Mouse (Mus musculus): ENCODE results near the gene Gm10717. TPM values are rescaled to one million over a fixed set of nuclear protein-coding genes. Genes with fewer than 3 reads are reported as not detected.
"Not testable (repeated sequence)": the region's sequence is repeated elsewhere in the genome, so short reads cannot be mapped to it uniquely, and the experiment has no call there.

Gm10717 gene
- total RNA-seq (2021) = not detected

DNA sequence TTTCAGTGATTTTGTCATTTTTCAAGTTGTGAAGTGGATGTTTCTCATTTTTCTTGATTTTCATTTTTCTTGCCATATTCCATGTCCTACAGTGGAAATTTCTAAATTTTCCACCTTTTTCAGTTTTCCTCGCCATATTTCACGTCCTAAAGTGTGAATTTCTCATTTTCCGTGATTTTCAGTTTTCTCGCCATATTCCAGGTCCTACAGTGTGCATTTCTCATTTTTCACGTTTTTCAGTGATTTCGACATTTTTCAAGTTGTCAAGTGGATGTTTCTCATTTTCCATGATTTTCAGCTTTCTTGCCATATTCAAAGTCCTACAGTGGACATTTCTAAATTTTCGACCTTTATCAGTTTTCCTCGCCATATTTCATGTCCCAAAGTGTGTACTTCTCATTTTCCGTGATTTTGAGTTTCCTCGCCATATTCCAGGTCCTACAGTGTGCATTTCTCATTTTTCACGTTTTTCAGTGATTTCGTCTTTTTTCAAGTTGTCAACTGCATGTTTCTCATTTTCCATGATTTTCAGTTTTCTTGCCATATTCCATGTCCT lies at the start of gene Gm10717:
Gene Gm10717 (plus strand): TSS at position 506 of the 556 bp plus-strand sequence.
- DNase-seq (ENCODE audit: extremely low spot score in 1 of 2, low spot score in 1 of 2) = peak; percentile 9 to 13

DNA sequence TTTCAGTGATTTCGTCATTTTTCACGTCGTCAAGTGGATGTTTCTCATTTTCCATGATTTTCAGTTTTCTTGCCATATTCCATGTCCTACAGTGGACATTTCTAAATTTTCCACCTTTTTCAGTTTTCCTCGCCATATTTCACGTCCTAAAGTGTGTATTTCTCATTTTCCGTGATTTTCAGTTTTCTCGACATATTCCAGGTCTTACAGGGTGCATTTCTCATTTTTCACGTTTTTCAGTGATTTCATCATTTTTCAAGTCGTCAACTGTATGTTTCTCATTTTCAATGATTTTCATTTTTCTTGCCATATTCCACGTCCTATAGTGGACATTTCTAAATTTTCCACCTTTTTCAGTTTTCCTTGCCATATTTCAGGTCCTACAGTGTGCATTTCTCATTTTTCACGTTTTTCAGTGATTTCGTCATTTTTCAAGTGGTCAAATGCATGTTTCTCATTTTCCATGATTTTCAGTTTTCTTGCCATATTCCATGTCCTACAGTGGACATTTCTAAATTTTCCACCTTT lies 24.7 kb upstream of the Gm10717 start, which contains the start of gene Gm10722:
Gene Gm10722 (plus strand): TSS at position 478 of the 528 bp plus-strand sequence.
- DNase-seq (ENCODE audit: extremely low spot score in 1 of 2, low spot score in 1 of 2) = peak in 1 of 2 experiments; percentile 22

DNA sequence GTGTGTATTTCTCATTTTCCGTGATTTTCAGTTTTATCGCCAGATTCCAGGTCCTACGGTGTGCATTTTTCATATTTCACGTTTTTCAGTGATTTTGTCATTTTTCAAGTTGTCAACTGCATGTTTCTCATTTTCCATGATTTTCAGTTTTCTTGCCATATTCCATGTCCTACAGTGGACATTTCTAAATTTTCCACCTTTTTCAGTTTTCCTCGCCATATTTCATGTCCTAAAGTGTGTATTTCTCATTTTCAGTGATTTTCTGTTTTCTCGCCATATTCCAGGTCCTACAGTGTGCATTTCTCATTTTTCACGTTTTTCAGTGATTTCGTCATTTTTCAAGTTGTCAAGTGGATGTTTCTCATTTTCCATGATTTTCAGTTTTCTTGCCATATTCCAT lies 24.2 kb upstream of the Gm10717 start:
- peak in 1 of 2 experiments; percentile 7 for DNase-seq (ENCODE audit: extremely low spot score in 1 of 2, low spot score in 1 of 2)

DNA sequence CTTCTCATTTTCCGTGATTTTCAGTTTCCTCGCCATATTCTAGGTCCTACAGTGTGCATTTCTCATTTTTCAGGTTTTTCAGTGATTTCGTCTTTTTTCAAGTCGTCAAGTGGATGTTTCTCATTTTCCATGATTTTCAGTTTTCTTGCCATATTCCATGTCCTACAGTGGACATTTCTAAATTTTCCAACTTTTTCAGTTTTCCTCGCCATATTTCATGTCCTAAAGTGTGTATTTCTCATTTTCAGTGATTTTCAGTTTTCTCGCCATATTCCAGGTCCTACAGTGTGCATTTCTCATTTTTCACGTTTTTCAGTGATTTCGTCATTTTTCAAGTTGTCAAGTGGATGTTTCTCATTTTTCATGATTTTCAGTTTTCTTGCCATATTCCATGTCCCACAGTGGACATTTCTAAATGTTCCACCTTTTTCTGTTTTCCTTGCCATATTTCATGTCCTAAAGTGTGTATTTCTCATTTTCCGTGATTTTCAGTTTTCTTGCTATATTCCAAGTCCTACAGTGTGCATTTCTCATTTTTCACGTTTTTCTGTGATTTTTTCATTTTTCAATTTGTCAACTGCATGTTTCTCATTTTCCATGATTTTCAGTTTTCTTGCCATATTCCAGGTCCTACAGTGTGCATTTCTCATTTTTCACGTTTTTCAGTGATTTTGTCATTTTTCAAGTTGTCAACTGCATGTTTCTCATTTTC lies 23.1 kb upstream of the Gm10717 start:
- peak; percentile 77 to 98 for DNase-seq (ENCODE audit: extremely low spot score in 1 of 2, low spot score in 1 of 2)

DNA sequence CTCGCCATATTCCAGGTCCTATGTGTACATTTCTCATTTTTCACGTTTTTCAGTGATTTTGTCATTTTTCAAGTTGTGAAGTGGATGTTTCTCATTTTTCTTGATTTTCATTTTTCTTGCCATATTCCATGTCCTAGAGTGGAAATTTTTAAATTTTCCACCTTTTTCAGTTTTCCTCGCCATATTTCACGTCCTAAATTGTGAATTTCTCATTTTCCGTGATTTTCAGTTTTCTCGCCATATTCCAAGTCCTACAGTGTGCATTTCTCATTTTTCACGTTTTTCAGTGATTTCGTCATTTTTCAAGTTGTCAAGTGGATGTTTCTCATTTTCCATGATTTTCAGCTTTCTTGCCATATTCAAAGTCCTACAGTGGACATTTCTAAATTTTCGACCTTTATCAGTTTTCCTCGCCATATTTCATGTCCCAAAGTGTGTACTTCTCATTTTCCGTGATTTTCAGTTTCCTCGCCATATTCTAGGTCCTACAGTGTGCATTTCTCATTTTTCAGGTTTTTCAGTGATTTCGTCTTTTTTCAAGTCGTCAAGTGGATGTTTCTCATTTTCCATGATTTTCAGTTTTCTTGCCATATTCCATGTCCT lies 22.3 kb upstream of the Gm10717 start, which contains the start of gene Gm11168:
Gene Gm11168 (plus strand): TSS at position 553 of the 603 bp plus-strand sequence.
- not testable (repeated sequence) for DNase-seq (ENCODE audit: extremely low spot score in 1 of 2, low spot score in 1 of 2)

DNA sequence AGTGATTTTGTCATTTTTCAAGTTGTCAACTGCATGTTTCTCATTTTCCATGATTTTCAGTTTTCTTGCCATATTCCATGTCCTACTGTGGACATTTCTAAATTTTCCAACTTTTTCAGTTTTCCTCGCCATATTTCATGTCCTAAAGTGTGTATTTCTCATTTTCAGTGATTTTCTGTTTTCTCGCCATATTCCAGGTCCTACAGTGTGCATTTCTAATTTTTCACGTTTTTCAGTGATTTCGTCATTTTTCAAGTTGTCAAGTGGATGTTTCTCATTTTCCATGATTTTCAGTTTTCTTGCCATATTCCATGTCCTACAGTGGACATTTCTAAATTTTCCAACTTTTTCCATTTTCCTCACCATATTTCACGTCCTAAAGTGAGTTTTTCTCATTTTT lies 19.0 kb upstream of the Gm10717 start:
- not testable (repeated sequence) for DNase-seq (ENCODE audit: extremely low spot score in 1 of 2, low spot score in 1 of 2)

DNA sequence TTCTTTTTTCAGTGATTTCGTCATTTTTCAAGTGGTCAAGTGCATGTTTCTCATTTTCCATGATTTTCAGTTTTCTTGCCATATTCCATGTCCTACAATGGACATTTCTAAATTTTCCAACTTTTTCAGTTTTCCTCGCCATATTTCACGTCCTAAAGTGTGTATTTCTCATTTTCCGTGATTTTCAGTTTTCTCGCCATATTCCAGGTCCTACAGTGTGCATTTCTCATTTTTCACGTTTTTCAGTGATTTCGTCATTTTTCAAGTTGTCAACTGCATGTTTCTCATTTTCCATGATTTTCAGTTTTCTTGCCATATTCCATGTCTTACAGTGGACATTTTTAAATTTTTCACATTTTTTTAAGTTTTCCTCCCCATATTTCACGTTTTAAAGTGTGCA lies 18.6 kb upstream of the Gm10717 start:
- peak; percentile 41 to 96 for DNase-seq (ENCODE audit: extremely low spot score in 1 of 2, low spot score in 1 of 2)

DNA sequence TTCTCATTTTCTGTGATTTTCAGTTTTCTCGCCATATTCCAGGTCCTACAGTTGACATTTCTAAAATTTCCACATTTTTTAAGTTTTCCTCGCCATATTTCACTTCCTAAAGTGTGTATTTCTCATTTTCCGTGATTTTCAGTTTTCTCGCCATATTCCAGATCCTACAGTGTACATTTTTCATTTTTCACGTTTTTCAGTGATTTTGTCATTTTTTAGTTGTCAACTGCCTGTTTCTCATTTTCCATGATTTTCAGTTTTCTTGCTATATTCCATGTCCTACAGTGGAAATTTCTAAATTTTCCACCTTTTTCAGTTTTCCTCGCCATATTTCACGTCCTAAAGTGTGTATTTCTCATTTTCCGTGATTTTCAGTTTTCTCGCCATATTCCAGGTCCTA lies 17.9 kb upstream of the Gm10717 start:
- not testable (repeated sequence) for DNase-seq (ENCODE audit: extremely low spot score in 1 of 2, low spot score in 1 of 2)

DNA sequence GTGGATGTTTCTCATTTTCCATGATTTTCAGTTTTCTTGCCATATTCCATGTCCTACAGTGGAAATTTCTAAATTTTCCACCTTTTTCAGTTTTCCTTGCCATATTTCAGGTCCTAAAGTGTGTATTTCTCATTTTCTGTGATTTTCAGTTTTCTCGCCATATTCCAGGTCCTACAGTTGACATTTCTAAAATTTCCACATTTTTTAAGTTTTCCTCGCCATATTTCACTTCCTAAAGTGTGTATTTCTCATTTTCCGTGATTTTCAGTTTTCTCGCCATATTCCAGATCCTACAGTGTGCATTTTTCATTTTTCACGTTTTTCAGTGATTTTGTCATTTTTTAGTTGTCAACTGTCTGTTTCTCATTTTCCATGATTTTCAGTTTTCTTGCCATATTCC lies 15.9 kb upstream of the Gm10717 start:
- not testable (repeated sequence) for DNase-seq (ENCODE audit: extremely low spot score in 1 of 2, low spot score in 1 of 2)

DNA sequence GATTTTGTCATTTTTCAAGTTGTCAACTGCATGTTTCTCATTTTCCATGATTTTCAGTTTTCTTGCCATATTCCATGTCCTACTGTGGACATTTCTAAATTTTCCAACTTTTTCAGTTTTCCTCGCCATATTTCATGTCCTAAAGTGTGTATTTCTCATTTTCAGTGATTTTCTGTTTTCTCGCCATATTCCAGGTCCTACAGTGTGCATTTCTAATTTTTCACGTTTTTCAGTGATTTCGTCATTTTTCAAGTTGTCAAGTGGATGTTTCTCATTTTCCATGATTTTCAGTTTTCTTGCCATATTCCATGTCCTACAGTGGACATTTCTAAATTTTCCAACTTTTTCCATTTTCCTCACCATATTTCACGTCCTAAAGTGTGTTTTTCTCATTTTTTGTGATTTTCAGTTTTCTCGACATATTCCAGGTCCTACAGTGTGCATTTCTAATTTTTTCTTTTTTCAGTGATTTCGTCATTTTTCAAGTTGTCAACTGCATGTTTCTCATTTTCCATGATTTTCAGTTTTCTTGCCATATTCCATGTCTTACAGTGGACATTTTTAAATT lies 13.1 kb upstream of the Gm10717 start:
- DNase-seq (ENCODE audit: extremely low spot score in 1 of 2, low spot score in 1 of 2) = not testable (repeated sequence)

DNA sequence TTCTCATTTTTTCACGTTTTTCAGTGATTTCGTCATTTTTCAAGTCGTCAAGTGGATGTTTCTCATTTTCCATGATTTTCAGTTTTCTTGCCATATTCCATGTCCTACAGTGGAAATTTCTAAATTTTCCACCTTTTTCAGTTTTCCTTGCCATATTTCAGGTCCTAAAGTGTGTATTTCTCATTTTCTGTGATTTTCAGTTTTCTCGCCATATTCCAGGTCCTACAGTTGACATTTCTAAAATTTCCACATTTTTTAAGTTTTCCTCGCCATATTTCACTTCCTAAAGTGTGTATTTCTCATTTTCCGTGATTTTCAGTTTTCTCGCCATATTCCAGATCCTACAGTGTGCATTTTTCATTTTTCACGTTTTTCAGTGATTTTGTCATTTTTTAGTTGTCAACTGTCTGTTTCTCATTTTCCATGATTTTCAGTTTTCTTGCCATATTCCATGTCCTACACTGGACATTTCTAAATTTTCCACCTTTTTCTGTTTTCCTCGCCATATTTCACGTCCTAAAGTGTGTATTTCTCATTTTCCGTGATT lies 12.4 kb upstream of the Gm10717 start, which contains the start of gene Gm10721:
Gene Gm10721 (plus strand): TSS at position 408 of the 547 bp plus-strand sequence.
- DNase-seq (ENCODE audit: extremely low spot score in 1 of 2, low spot score in 1 of 2) = not testable (repeated sequence)

DNA sequence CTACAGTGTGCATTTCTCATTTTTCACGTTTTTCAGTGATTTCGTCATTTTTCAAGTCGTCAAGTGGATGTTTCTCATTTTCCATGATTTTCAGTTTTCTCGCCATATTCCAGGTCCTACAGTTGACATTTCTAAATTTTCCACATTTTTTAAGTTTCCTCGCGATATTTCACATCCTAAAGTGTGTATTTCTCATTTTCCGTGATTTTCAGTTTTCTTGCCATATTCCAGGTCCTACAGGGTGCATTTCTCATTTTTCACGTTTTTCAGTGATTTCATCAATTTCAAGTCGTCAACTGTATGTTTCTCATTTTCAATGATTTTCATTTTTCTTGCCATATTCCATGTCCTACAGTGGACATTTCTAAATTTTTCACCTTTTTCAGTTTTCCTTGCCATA lies 9.9 kb upstream of the Gm10717 start, which contains the start of gene Gm10720:
Gene Gm10720 (plus strand): TSS at position 301 of the 400 bp plus-strand sequence.
- DNase-seq (ENCODE audit: extremely low spot score in 1 of 2, low spot score in 1 of 2) = not testable (repeated sequence)

DNA sequence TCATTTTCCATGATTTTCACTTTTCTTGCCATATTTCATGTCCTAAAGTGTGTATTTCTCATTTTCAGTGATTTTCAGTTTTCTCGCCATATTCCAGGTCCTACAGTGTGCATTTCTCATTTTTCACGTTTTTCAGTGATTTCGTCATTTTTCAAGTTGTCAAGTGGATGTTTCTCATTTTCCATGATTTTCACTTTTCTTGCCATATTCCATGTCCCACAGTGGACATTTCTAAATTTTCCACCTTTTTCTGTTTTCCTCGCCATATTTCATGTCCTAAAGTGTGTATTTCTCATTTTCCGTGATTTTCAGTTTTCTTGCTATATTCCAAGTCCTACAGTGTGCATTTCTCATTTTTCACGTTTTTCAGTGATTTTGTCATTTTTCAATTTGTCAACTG lies 9.3 kb upstream of the Gm10717 start:
- not testable (repeated sequence) for DNase-seq (ENCODE audit: extremely low spot score in 1 of 2, low spot score in 1 of 2)

DNA sequence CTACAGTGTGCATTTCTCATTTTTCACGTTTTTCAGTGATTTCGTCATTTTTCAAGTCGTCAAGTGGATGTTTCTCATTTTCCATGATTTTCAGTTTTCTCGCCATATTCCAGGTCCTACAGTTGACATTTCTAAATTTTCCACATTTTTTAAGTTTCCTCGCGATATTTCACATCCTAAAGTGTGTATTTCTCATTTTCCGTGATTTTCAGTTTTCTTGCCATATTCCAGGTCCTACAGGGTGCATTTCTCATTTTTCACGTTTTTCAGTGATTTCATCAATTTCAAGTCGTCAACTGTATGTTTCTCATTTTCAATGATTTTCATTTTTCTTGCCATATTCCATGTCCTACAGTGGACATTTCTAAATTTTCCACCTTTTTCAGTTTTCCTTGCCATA lies 8.1 kb upstream of the Gm10717 start, which contains the start of gene Gm10719:
Gene Gm10719 (plus strand): TSS at position 301 of the 400 bp plus-strand sequence.
- not testable (repeated sequence) for DNase-seq (ENCODE audit: extremely low spot score in 1 of 2, low spot score in 1 of 2)

DNA sequence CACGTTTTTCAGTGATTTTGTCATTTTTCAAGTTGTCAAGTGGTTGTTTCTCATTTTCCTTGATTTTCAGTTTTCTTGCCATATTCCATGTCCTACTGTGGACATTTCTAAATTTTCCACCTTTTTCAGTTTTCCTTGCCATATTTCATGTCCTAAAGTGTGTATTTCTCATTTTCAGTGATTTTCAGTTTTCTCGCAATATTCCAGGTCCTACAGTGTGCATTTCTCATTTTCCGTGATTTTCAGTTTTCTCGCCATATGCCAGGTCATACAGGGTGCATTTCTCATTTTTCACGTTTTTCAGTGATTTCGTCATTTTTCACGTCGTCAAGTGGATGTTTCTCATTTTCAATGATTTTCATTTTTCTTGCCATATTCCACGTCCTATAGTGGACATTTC lies 6.3 kb upstream of the Gm10717 start:
- DNase-seq (ENCODE audit: extremely low spot score in 1 of 2, low spot score in 1 of 2) = peak; percentile 11 to 64

DNA sequence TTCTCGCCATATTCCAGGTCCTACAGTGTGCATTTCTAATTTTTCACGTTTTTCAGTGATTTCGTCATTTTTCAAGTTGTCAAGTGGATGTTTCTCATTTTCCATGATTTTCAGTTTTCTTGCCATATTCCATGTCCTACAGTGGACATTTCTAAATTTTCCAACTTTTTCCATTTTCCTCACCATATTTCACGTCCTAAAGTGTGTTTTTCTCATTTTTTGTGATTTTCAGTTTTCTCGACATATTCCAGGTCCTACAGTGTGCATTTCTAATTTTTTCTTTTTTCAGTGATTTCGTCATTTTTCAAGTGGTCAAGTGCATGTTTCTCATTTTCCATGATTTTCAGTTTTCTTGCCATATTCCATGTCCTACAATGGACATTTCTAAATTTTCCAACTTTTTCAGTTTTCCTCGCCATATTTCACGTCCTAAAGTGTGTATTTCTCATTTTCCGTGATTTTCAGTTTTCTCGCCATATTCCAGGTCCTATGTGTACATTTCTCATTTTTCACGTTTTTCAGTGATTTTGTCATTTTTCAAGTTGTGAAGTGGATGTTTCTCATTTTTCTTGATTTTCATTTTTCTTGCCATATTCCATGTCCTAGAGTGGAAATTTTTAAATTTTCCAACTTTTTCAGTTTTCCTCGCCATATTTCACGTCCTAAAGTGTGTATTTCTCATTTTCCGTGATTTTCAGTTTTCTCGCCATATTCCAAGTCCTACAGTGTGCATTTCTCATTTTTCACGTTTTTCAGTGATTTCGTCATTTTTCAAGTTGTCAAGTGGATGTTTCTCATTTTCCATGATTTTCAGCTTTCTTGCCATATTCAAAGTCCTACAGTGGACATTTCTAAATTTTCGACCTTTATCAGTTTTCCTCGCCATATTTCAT lies 5.1 kb upstream of the Gm10717 start:
- peak; percentile 18 to 25 for DNase-seq (ENCODE audit: extremely low spot score in 1 of 2, low spot score in 1 of 2)

DNA sequence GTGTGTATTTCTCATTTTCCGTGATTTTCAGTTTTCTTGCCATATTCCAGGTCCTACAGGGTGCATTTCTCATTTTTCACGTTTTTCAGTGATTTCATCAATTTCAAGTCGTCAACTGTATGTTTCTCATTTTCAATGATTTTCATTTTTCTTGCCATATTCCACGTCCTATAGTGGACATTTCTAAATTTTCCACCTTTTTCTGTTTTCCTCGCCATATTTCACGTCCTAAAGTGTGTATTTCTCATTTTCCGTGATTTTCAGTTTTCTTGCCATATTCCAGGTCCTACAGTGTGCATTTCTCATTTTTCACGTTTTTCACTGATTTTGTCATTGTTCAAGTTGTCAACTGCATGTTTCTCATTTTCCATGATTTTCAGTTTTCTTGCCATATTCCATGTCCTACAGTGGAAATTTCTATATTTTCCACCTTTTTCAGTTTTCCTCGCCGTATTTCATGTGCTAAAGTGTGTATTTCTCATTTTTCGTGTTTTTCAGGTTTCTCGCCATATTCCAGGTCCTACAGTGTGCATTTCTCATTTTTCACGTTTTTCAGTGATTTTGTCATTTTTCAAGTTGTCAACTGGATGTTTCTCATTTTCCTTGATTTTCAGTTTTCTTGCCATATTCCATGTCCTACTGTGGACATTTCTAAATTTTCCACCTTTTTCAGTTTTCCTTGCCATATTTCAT lies 2.8 kb upstream of the Gm10717 start:
- DNase-seq (ENCODE audit: extremely low spot score in 1 of 2, low spot score in 1 of 2) = peak; percentile 40 to 49

DNA sequence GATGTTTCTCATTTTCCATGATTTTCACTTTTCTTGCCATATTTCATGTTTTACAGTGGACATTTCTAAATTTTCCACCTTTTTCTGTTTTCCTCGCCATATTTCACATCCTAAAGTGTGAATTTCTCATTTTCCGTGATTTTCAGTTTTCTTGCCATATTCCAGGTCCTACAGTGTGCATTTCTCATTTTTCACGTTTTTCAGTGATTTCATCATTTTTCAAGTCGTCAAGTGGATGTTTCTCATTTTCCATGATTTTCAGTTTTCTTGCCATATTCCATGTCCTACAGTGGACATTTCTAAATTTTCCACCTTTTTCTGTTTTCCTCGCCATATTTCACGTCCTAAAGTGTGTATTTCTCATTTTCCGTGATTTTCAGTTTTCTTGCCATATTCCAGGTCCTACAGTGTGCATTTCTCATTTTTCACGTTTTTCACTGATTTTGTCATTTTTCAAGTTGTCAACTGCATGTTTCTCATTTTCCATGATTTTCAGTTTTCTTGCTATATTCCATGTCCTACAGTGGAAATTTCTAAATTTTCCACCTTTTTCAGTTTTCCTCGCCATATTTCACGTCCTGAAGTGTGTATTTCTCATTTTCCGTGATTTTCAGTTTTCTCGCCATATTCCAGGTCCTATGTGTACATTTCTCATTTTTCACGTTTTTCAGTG lies 1.8 kb upstream of the Gm10717 start, which contains the start of gene Gm10718:
Gene Gm10718 (plus strand): TSS at position 236 of the 673 bp plus-strand sequence.
- DNase-seq (ENCODE audit: extremely low spot score in 1 of 2, low spot score in 1 of 2) = peak in 1 of 2 experiments; percentile 4
